Mouse (Mus musculus) retina, embryonic 14.5 days (tissue): ENCODE measurements around the gene Sun2.

Source experiments
- DNase-seq: peaks from one replicate; pipeline ENCODE4 v3.0.0-alpha.2; 2015; ENCODE audit warnings: low spot score

The Sun2 gene

DNA sequence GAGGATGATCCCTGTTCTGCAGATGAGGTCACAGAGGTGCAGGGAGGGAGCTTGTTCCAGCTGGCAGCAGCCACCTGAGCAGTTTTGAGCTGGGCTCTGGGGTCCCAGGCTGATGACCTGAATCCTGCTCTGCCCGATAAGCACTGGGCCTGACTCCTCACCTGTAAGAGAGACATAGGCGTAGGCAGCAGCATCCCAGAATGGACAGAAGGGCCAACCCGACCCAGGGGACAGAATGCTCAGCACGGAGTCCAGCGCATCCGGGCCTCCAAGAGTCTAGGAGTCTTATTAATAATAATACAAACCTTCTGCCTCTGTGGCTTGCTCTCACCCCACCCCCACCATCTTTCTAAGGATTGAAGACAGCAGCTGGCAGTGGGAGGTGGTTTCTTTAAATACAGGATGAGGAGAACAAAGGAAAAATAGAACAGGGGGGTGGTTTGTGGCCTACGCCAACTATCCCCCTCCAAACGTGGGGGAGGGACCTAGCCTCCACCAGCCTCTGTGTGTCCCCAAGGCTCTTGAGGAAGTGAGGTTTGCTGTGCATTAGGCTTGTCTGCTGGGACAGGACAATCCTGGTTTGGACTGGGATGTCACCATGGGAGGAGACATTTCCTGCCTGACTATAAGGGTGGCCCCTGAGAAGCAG, 13.8 kb upstream of the Sun2 start:
- DNase-seq, result no peak

DNA sequence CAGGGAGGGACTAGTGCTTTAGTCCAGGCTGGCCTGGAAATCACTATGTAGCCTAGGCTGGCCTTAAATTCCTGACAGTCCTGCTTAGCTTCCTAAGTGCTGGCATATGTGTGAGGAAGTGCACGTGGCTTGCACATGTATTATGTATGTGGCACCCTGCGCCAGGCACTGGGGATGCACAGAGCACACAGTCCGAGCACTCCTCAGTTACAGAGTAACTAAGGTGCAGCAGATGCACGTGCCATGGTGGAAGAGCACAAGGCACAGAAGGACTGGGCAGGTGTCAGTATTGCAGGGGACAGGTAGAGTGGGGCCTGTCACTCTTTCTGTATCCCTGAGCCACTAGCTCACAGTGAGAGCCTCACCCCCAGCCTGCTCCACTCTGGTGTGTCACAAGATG, 12.8 kb upstream of the Sun2 start:
- no peak for DNase-seq

DNA sequence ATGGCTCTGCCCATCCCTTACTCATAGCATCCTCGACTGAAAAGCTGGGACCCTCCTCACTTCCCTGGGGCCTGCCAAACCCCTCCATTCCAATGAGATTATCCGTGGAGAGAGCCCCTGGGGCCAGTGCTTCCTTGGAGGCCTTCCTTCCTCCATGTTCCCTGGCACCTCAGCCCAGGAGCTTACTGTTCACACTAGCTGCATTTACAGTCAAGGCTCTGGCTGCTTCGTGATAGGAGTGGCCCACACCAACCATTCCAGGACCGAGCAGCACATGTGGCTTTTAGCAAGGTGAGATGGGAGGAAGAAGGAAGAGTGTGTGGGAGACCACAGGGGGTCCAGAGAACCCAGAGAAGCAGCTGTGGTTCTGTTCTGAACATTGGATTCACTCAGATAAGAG, 11.5 kb upstream of the Sun2 start:
- DNase-seq, result no peak

DNA sequence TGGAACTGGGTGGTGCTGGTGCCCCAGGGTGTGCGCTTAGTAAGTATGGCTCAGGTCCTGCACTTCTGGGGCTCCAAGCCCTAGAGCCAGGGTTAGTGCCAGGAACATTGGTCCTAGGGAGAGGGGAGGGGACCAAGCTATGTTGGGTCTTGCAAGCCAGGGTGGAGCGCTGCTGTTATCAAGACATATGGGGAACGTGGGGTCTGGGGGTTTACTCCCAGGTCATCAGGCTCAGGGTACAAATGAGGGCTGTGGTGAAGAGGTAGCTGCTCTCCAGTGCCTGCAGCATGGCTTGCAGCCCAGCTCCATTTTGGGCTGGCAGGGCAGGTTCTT, 11.1 kb upstream of the Sun2 start:
- no peak for DNase-seq

DNA sequence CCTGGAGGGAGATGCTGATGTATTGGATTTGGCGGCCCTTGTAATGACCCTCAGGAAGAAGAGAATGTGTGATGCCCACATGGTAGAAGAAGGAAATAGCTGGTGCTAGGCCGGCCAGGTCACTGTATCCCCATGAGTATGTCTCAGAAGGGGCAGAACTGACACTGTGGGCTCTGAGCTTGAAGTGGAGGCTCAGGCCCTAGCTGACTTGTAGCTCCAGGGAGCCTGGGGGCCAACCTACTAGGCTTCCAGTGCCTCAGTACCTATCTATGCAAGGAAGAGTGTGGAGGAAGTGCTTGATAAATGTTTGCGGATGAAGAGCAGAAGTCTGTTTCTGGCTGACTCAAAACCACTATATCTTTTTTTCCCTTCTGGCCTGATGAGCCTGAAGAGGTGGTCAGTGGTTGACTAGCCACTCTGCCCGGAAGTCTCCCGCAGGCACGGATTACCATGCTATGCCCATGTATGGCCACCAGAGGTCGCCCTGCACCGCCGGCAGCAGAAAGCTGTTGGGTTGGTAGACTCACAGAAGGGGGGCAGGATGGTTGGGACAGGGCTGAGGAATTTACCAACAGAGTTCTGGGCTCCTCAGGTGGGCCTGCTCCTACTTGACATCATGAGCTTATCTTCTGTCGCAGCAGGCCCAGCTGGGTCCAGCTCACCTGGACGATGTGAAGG, 10.5 kb upstream of the Sun2 start:
- peak; percentile 84 for DNase-seq

DNA sequence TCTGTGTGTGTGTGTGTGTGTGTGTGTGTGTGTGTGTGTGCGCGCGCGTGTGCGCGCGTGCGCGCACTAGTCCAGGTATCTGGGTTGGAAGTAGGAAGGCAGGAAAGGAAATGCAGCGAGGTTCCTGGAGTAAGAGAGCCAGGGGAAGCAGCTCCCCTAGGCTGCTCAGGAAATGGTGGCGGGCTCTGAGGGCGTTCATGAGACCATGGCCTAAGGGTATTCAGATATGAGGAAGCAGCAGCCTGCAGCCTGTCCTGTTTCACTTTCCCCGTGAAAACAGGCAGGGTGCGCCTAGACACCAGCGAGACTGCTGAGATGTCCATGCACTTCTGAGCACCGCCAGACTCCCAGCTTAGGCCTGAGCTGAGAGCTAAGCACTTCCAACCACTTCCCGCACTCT, 9.4 kb upstream of the Sun2 start:
- DNase-seq, result no peak

DNA sequence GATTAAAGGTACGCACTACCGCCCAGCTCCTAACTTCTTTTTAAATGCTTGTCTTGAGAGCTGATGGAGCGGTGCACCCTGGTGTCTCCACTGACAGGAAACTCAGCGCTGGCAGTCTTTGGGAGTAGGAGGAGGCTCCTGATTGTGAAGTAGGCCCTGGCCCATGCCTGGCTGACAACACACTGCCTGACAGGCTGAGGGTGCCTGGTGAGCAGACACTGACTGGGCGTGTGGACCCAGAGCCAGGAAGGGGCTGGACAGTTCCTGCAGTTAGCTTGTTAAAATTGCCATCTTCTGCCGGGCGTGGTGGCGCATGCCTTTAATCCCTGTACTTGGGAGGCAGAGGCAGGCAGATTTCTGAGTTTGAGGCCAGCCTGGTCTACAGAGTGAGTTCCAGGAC, 7.9 kb upstream of the Sun2 start:
- no peak for DNase-seq

DNA sequence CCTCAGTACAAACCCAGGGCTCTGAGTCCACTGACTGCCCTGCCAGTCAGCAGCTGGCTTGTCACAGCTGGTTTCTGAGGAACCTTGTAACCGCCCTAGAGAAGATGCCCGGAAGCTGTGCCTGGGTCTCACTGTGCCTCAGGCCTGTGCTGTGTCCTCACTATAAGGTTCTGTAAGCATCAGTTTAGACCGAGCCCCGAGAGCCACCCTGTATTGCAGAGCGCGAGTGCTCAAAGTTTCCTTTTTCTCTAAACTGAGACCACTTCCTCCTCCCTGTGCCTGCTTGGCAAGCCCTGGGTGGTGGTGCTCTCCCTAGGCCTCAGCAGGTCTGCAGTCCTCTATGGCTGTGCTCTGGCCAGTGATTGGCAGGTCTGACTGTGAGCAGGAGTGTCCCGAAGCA, 6.8 kb upstream of the Sun2 start:
- DNase-seq, result no peak

DNA sequence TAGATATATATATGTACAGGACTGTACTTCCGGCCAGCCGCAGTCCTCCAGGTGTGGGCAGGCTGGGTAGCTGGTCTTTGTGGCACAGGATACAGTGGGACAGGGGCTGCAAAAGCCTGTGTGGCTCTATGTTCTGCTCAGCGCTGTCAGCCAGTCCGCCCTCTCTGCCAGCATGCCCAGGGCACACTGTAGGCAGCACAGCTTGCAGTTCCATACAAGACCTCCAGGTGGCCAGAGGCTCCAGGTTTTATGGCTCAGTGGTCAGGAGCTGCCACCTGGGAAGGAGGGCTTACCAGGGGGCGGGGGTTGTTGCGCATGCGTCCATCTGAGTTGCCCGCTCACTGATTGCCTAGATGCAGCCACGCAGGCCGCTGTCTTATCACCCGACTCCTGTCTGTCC, 5.7 kb upstream of the Sun2 start:
- peak; percentile 80 for DNase-seq

DNA sequence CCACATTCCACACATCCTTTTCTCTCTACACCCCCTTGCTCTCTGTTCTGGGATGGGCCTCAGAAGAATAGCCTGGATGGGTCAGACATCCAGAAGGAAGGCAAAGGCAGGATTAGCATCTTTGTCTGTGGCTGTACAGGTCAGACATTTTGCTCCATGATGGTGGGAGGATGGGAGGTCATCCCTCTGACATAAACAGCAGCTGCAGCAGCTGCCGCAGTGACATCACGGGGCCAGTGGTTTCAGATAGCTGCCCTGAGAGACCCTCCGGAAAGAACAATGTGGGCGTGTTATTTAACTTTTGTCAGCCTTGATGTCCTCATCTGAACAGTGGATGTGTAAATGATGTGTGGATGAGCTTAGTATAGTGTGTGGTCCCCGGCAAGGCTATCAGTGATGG, 3.5 kb upstream of the Sun2 start:
- no peak for DNase-seq

DNA sequence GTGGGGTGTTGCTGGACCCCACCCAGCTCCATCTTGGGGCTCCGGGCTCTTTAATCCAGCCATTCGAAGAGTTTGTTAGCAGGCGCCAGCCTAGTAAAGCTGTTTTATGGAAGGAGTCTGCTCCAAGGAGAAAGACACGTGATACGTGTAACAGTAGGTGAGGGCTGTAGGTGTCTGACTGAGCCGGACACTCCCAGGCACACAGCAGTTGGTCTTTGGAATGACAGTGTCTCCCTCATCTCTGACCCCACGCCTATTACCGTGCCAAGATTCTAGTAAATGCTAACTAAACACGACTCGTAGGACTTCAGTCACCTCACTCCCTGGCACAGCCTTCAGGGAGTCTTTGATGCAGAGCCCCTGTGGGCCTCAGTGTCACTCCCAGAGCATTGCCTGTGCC, 3.0 kb upstream of the Sun2 start:
- DNase-seq, result no peak

DNA sequence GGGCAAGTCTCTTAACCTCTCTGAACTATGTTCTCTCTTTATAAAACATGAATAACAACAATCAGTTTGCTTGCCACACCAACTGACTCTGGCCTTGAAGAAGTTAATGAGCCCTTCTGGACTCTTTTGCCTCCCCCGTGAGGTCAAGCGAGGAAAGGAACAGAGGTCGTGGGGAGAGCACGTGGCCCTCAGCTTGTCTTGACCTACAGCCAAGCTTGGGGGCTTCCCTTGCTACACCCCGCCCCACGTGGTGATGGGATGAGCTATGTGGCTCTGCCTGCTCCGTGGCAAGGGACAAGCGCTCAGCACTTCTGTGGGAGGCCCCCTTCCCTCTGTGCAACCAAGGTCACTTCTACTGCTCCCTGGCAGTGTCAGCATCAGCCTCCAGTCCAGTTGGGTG, 2.4 kb upstream of the Sun2 start:
- DNase-seq, result no peak

DNA sequence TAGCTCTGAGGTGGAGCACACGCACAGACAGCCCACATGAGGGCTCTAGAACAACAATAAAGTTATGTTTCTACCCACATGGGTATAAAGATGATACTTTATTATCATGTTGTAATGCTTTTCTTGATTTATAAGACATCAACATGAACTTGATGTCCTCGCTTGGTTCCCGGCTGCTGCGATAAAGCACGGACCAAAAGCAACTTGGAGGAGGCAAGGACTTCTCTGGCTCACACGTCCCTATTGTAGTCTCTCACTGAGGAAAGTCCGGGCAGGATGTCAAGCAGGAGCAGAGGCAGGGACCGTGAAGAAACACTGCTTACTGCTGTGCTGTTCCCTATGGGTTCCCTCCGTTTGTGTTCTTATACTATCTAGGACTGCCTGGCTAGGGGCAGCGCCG, 1.7 kb upstream of the Sun2 start:
- no peak for DNase-seq

DNA sequence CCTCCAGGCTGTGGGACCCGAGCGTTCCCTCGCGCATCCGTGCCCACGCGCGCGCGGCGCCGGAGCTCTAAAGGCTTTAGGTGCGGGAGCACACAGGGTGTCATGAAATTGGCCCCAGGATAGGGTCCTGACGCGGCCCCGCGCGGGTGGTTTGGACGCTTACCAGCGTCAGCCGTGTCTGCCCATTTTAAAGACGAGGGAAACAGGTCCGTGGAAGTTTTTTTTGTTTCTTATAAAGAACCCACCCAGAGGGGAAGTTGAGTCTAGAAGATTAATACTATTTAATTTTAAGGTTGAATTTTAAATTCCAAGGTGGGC, 329 bp upstream of the Sun2 start:
- no peak for DNase-seq

DNA sequence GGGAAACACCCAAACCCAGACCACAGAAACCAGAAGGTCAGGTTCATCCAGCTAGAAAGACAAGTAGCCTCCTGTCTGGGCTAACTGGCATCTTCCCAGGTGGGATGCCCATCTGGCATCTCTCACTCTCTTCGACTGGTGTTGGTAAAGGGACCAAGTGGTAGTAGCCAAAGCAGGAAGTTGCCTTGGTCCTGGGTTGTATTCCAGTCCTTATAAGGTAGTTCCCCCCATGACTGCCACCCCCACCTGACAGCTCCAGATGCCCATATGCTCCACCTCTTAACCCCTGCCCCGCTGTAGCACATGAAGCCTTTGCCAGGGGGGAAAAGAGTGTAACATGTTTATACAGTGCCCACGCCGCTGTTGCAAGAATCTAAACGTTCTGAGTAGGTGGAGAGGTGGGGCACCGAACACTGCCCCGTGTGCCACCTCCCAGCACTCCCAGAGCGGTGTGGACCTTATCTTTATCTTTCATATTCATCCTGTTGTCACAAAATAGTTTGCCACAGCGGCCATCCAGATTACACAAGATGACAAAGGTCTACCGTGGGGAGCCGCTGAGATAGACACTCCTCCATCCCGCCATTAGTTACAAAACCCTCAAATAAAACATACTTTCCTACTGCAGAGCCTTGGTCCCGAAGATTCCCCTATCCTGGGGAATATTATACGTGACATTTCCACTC, 1.0 kb downstream of the Sun2 start:
- DNase-seq, result no peak

DNA sequence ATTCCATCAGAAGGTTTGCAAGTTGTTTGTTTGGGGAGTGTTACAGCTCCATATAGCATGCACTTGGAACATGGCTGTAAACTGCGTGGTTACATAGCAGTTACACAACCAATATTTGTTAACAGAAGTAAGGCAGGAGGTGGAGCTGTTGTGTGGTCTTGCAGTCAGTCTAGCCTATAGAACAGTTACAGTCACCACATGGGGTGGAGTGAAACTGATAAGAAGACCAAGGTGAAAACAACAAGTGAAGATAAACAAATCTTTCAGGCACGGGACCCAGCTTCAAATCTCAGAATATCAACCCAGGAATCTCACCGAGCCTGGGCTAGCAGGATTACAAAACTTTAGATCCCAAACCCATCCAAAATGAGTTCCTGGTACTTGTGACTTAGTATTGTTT, 1.6 kb downstream of the Sun2 start:
- DNase-seq, result no peak

DNA sequence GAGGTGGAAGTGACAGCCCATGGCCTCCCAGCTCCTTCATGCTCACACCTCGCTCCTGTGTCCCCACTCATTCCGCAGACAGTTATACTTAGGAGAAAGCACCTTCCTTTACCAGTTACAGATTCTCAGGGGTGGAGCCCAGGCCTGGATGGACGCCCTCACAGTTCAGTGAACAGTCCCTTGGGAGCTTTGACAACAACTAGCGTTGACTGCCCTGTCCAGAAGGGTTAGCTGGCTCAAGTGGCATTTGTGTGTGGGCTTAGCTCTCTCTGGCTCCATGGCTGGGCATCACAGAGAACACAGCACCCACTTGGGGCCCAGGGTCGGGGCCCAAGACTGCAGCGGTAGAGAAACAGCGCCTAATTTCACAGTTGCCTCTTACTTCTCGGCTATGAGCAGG, 8.0 kb downstream of the Sun2 start:
- DNase-seq, result no peak

DNA sequence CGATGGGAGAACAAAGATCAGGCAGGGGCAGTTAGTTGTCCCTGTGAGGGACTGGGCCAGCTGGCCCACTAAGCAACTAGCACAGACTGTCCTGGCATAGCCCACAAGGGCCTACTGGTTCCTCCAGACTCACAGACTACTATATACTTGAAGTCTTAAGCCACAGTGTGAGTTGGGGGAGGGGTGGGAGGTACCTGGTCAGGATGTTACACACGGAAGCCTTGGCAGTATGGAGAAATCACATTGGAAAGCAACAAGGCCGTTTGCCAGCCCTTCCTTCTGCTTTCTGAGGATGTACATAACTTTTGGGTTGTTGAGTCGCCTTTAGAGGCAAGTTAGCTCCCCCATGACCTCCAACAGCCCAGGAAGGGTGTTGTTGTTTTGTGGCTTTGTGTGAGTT, 8.7 kb downstream of the Sun2 start:
- DNase-seq, result no peak

DNA sequence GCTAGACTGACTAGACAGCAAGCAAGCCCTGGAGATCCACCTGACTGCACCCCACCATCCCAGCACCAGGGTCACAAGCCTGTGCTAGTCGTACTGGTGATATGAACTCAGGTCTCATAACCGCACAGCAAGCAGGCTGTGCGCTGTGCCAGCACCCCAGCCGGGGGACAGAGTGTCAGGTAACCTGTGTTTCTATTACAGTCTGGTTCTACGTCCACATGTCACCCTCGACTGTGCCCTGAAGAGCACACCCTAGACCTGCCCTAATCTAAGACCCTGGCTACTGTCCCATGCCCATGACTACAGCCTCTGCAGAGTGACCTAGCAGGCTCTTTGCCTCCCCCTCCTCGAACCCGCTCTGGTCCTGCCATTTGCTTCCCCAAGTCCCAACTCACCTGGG, 9.1 kb downstream of the Sun2 start:
- DNase-seq, result no peak

DNA sequence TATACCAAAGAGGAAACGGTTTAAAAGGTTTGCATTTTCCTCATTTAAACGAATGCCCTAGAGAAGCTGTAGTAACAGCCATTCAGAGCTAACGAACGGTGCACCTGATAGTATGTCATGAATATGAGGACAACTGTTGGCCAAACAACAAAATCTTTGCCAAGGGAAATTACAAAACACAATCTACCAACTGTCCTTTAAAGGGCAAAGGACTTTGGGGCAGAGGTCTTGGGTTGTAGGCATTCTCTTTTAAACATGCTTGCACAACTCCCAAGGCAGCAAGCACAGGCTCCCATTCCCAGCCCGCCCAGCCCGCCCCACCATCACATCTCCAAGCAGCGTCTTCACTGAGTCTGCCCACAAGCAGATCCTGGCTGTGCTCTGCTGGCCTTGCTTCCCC, 10.8 kb downstream of the Sun2 start:
- no peak for DNase-seq

DNA sequence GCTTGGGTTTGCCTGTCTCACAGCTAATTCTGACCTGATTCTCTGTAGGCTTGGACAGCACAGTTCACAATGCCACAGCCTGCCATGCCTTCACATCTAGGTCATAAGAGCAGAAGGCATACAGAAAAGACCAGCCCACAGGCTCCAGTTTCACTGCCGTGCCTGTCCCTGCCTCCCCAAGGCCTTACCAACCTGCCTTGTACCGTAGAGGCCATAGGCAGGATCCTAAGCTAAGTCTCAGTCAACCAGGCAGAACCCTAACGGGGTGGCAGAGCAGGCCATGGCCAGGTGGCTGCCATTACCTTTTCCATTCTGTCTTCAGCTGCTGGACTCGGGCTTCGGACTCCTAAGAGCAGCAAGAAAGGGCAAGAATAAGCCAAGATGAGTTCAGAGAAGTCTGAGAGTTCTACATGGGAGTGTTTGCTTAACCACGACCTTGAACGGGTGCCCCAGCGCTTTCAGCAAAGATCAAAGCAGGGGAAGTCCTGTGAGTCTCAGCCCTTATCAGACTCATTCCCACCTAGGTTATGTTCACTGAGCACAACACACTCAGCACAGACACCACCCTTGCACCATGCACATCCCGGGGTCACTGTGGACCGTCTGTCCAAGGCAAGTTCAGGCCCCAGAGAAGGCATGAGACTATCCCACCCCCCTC, 13.5 kb downstream of the Sun2 start:
- no peak for DNase-seq

DNA sequence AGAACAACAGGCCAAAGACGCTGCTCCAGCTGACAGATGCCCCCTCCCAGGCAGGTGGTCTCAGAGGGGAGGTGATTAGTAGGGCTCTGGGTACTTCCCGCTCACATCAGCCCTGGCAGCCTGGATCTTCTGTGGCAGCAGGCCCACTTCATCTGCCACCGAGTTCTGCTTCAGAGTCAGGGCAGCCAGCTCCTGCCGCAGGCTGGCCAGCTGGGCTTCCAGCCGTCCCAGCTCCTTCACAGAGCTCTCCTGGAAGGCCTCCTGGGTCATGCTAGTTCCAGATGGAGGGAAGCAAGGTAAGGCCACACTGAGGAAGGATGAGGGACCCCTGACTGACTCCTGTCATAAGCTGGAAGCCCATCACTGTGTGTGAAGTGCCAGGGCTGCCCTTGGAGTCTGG, 14.0 kb downstream of the Sun2 start:
- no peak for DNase-seq

DNA sequence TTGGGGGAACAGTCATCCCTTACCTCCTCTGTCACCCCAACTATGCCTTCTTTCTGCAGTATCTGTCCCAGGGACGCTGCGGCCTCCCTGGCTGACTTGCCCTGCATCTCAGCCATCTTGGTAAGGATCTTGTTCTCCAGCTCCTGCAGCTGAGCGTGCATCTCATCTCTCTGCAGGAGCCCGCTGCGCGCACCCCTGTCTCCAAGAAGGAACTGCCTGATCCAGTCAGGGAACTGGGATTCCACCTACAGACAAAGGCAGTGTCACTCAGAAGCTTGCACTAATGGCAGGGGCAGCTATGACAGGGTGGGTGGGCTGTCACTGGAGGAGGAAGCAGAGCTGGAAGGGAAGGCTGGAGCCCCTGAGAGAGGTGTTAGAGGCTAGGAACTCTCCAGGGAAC, 14.5 kb downstream of the Sun2 start:
- DNase-seq, result no peak
